Mouse (Mus musculus) liver, embryonic 14.5 days (tissue): ENCODE data around the gene Trp53tg5. TPM values are rescaled to one million over a fixed set of nuclear protein-coding genes. Genes with fewer than 3 reads are reported as not detected.

Experiments
- ATAC-seq: fragments of 200-750 bp; cut with Nextera tagmentation; 2 replicates; pipeline ENCODE4 v1.8.0; 2017; ENCODE audit warnings: moderate number of reproducible peaks, mild to moderate bottlenecking, moderate library complexity; ENCODE audit not compliant: insufficient read depth
- DNase-seq, 3 experiments: peaks; one replicate each; pipeline ENCODE4 v3.0.0-alpha.2; 2012 to 2013; ENCODE audit warnings: low read depth in 3 of 3, low spot score in 3 of 3
- H3K27ac ChIP-seq: fragments of 300-500 bp; sonication (generic); 2 replicates; pipeline ENCODE4 v1.5.1; 2014; ENCODE audit warnings: moderate library complexity, mild to moderate bottlenecking, control low read depth, inconsistent platforms
- H3K27me3 ChIP-seq: fragments of 300-500 bp; sonication (generic); 2 replicates; pipeline ENCODE4 v1.6.1; 2014; ENCODE audit warnings: mild to moderate bottlenecking, low read length, moderate library complexity; ENCODE audit not compliant: control insufficient read depth, insufficient read depth
- H3K36me3 ChIP-seq: fragments of 300-500 bp; sonication (generic); replicated peaks from 2 replicates; pipeline ENCODE4 v1.6.1; 2014; ENCODE audit warnings: low read depth; ENCODE audit not compliant: control insufficient read depth, insufficient read depth
- H3K4me1 ChIP-seq, 2 experiments: fragments of 200-500 bp in 1 of 2; fragments of 300-500 bp in 1 of 2; sonication (generic) in 1 of 2; replicated peaks; 2 replicates each; pipeline ENCODE4 v1.6.1; 2012 to 2014; ENCODE audit warnings: antibody characterized with exemption in 1 of 2, inconsistent platforms in 1 of 2, low read length in 1 of 2; ENCODE audit not compliant: control insufficient read depth in 2 of 2, insufficient read depth in 2 of 2
- H3K4me2 ChIP-seq: fragments of 300-500 bp; sonication (generic); 2 replicates; pipeline ENCODE4 v1.6.1; 2014; ENCODE audit warnings: low read depth, mild to moderate bottlenecking, control low read depth, moderate library complexity
- H3K4me3 ChIP-seq, 2 experiments: fragments of 200-500 bp in 1 of 2; fragments of 300-500 bp in 1 of 2; sonication (generic) in 1 of 2; 2 replicates each; pipeline ENCODE4 v1.5.1; 2012 to 2014; ENCODE audit warnings: low read depth in 2 of 2, low read length in 2 of 2, mild to moderate bottlenecking in 2 of 2, control low read depth in 1 of 2, inconsistent platforms in 1 of 2, moderate library complexity in 1 of 2; ENCODE audit not compliant: insufficient read depth in 1 of 2
- H3K9ac ChIP-seq: fragments of 300-500 bp; sonication (generic); replicated peaks from 2 replicates; pipeline ENCODE4 v1.6.1; 2014; ENCODE audit warnings: mild to moderate bottlenecking, control low read depth, moderate library complexity
- H3K9me3 ChIP-seq: fragments of 300-500 bp; sonication (generic); 2 replicates; pipeline ENCODE4 v1.6.1; 2016; ENCODE audit warnings: low read length, mixed read lengths; ENCODE audit not compliant: control insufficient read depth
- CTCF ChIP-seq: IDR thresholded peaks from 2 replicates; pipeline ENCODE4 v1.5.1; 2016; ENCODE audit warnings: antibody characterized with exemption, low read depth, control low read depth
- EP300 ChIP-seq: IDR thresholded peaks from 2 replicates; pipeline ENCODE4 v1.6.1; 2016; ENCODE audit warnings: antibody characterized with exemption, low read depth
- WGBS: fragments of 180-500 bp; shearing (Covaris S2); extraction: QIAGEN DNeasy Blood & Tissue Kit; methylation state at CpG from one replicate; pipeline ENCODE4 v1.1.7; 2014; ENCODE audit not compliant: insufficient replicate concordance; 5-methylcytosine and 5-hydroxymethylcytosine counted together
- polyA plus RNA-seq, 2 experiments: library from polyadenylated mRNA; depleted of rRNA in 1 of 2; stranded (reverse) in 1 of 2; unstranded in 1 of 2; fragments of >200 nt; fragmentation: Nextera tagmentation in 1 of 2; extraction: Ambion mirVana in 1 of 2; gene quantifications; 2 replicates each; pipeline versions ENCODE4 v1.2.1 to v1.2.3; 2012 to 2014

Trp53tg5 gene
- polyA plus RNA-seq, 2 experiments = not detected

DNA sequence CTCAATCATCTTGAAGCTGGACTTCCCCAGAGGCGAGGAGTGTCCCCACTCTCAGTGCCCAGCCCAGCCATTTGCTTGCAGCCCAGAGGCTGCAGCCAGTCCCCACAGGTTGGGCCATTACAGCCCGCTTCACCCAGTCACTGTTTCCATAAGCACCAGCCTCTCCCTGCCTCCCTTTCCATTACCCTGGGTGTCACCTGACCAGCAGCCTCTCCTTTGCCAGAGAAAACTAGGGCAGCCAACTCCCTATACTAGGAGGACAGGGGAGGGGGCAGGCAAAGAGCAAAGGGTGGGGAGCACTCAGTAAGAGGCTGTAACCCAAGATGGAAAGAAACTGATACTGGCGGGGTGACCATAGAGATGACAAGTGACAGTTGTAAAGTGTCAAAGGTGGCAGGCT lies 36.6 kb downstream of the Trp53tg5 start:
- Histone ChIP-seq H3K4me3 (no peak overlapping the region), H3K27me3 (peaks cover 7% of the 10 kb centered on the region), H3K36me3 (no peaks in the 10 kb centered on the region), H3K9ac (no peak overlapping the region), H3K9me3 (no peaks in the 10 kb centered on the region), H3K27ac (no peak overlapping the region), H3K4me1 (peaks cover 0 to 10% of the 10 kb centered on the region in 2 experiments; a peak in 2 of 4 replicates), H3K4me2 (peak overlapping the region; percentile 33; the same call in 1 of the 2 replicates)
- DNase-seq (no peak), ATAC-seq (no peak)
- WGBS = 32% methylated on average over 3 of the region's 3 CpGs
- TF ChIP-seq CTCF = no peak
- TF ChIP-seq EP300 = no peak

GRCm38 (mm10) chr2:164436215-164436913 lies 37.2 kb downstream of the Trp53tg5 start:
- DNase-seq (no peak), ATAC-seq (no peak)
- TF ChIP-seq EP300 (no peak), CTCF (no peak)
- Histone ChIP-seq H3K9ac (no peak overlapping the region), H3K36me3 (no peaks in the 10 kb centered on the region), H3K9me3 (no peaks in the 10 kb centered on the region), H3K4me2 (peak overlapping the region; percentile 21), H3K27me3 (peaks cover 4% of the 10 kb centered on the region), H3K4me1 (peaks cover 0 to 10% of the 10 kb centered on the region in 2 experiments; a peak in 2 of 4 replicates), H3K27ac (no peak overlapping the region), H3K4me3 (no peak overlapping the region)
- 22% methylated on average over 8 of the region's 8 CpGs for WGBS

DNA sequence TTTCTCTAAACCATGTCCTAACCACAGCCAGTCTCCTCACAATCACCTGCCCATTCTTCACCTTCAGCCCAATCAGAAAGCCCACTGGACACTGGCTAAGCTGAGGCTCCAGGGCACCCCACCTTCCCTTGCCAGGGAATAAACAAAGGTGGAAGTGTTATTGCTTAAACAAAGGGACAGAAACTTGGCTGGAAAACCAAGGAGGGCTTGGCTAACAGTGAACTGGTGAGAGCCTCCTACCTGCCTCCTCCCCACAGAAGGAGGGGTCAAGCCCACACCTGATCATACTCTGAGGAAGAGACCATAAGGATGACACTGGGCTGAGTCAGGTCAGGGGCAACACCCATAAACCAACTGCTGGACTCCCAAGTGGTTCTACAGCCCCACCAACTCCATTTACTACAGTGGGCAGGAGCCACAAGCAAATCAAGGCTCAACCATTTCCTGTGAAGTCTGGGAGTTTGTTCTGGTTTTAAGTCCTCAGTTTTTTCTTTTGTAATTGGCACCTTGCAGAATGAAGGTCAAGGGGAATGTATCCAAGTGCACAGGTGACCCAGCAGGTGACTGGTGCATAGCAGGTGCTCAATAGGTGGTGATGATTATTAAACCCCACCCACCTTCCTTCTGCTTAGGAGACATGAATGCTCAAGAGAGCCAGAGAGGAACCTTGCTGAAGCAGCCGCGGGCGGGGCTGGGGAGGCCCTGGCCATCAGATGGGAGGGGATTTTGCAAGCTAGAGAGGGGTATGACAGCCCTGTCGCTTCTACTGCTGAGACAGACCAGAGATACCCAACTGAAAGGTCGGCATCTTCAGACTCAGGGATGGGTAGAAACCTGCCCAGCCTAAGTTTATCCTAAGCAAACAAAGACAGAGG lies 38.1 kb downstream of the Trp53tg5 start:
- Histone ChIP-seq H3K4me1 (peaks cover 0 to 13% of the 10 kb centered on the region in 2 experiments; a peak in 2 of 4 replicates), H3K4me2 (no peak overlapping the region; the same call in 1 of the 2 replicates), H3K36me3 (no peaks in the 10 kb centered on the region), H3K27ac (no peak overlapping the region), H3K4me3 (no peak overlapping the region), H3K9me3 (no peaks in the 10 kb centered on the region), H3K27me3 (no peaks in the 10 kb centered on the region), H3K9ac (no peak overlapping the region)
- no peak for TF ChIP-seq EP300
- no peak for TF ChIP-seq CTCF
- ATAC-seq = no peak
- 12% methylated on average over 5 of the region's 5 CpGs for WGBS
- DNase-seq = no peak

- Histone ChIP-seq H3K27me3 (no peaks in the 10 kb centered on the region), H3K4me3 (no peak overlapping the region), H3K9ac (no peak overlapping the region), H3K4me2 (no peak overlapping the region; the same call in 1 of the 2 replicates), H3K36me3 (no peaks in the 10 kb centered on the region), H3K9me3 (no peaks in the 10 kb centered on the region), H3K4me1 (peaks cover 0 to 14% of the 10 kb centered on the region in 2 experiments; a peak in 2 of 4 replicates), H3K27ac (no peak overlapping the region)
- no peak for TF ChIP-seq EP300
- TF ChIP-seq CTCF = no peak
- DNase-seq (no peak), ATAC-seq (no peak)
- 47% methylated on average over 3 of the region's 3 CpGs for WGBS
These were observed 38.8 kb downstream of the Trp53tg5 start for GRCm38 (mm10) chr2:164434681-164435080.
